Mouse (Mus musculus) lung, postnatal 25 days (tissue): ENCODE data around the gene Paqr7.
A peak's percentile ranks its signal among the peaks of the same experiment; 100 is the strongest.

Experiments used
- DNase-seq: peaks from one replicate; pipeline ENCODE4 v3.0.0; 2022; ENCODE audit warnings: low spot score

Paqr7 gene

DNA sequence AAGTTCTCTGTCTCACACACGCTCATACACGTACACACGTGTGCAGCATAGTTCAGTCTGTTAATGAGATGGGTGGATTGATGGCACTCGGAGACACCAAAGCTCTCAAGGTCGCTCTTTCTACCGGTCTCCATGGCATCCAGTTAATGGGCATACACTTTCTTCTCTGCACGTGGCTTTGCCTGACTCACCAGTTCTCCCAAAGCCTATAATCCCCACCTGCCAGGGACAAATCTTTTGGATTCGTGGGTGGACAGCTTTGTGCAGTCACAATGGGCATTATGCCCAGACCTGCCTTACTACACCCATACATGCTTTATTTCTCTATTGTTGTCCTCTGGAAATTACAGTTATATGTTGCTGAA is 39.3 kb downstream of the Paqr7 start:
- no peak for DNase-seq

DNA sequence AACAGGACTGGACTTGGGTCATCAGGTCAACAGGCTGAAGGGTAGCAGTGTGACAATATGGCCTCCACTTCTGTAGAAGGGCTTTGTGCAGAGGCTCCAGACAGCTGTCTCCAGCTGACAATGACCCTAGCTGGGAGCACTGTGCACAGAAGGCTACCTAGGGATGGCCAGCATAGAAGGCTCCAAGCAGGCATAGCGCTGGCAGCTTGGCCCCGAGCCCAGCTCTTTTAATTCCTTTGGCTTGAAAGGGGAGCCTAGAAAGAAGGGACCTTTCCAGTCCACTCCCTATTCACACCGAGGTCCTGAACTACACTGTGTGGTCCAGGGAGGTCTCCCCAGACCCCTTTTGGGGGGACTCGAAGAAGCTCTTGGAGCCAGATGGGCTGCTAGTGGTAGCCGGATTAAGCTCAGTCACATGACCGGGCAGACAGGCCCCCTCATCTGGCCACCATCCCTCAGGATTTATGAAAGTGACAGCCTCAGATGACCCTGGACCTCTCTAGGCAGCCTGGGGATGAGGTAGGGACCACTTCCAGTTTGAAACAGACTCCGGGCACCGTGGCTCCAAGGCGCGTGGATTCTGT is 42.6 kb downstream of the Paqr7 start:
- no peak for DNase-seq

DNA sequence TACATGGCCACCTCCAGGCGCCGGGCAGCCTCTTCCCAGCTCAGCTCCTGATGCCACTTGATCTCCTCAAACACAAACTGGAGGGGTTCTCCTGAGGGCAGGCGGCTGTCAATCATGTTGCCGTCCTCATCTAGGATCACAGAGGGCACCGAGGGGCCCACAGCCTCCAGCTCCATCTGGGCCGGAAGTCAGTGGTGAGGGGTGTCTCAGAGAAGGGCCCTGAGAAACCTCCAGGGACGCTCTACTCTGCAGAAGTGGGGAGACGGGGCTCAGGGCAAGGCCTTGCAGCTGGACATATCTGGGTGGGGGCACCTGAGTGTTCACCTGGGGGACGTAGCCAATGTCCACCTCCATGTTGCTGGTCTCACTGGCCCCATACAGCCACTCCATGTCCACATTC is 46.2 kb downstream of the Paqr7 start:
- no peak for DNase-seq

DNA sequence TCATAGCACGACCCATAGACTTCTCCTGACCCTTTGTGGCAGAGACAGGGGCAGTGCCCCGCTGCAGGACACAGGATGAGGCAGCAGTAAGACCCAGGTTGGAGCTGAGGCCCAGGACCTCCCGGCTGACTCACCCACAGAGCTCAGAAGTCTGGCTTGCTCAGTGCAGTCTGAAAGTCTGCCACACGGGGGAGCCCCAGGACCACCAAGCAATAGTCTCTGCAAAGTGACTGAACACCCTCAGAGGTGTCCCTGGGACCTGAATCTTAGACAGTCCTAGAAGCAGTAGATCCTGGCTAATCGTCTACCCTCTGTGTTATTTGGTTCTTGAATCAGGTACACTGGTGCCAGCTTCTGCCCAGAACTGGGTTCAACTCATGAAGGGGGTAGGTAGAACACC is 46.8 kb downstream of the Paqr7 start:
- DNase-seq, result peak; percentile 91

DNA sequence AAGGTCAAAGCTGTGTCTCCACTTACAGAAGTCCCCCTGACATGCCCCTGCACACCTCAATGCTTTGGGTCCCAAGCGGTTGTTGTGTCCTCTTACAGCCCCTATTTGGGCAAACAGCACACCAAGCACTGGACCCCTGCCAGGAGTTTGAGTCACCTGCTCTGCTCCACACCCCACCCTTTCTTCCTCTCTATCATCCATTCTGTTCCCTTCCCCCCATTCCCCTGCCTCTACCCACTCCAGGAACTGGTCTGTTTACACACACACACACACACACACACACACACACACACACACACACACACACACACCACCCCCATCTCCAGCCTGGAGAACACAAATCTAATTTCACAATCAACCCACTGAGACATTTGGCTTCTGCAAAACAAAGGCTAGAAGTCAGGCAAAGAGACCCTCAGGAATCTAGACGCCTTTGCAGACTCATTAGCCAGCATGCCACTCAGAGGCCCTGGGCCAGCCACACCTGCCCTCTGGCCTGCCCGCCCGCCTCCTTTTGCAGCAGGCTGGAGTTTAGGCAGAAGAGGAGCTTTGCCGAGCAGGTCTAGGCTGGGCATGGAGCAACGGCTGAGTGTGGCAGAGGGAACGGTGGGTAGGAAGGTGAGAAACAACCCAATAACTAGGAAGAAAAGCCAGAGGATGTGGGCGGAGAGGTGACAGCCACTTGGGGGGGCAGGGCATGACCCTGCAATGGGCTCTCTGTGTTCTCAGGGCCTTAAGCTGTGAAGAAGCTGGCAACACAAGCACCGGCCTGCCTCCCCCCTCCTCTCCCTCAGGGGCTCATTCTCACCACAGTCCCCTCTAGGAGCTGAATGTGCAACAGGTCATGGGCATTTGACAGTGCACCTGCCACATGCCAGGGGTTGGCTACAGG is 50.6 kb downstream of the Paqr7 start:
- DNase-seq, result peak; percentile 59

DNA sequence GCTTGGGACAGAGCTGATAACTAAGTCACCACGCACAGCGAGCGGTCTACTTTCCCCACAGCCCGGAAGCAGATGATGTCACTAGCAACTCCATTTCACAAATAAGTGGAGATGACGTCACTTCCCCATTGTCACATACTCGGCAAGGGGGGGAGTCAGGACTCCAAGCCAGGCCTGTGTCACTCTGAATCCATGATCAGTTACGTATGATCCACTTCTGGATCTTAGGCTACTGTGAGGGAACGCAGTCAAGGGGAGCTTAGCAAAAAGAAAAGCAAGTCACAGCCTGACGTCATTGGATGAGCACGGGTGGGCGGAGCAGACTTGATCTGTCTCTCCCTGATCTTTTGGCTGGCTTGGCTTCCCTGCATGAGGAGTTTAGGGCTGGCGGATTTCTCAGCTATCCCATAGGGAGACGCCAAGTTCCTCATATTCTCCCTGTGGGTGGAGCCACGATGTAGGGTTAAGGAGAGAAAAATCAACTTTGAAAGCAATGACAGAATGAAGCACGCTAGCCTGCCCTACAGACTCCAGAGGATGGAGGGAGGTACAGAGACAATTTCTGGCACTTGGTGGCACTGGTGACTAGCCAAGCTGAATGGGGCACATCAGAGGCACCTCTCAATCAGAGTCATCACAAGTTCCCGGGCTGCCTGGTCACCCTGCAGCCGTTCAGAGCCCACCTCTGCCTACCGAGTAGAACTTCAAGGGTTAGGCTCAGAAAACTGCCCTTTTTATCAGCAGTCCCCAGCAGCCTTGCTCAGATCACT is 51.9 kb downstream of the Paqr7 start:
- DNase-seq, result peak; percentile 25

DNA sequence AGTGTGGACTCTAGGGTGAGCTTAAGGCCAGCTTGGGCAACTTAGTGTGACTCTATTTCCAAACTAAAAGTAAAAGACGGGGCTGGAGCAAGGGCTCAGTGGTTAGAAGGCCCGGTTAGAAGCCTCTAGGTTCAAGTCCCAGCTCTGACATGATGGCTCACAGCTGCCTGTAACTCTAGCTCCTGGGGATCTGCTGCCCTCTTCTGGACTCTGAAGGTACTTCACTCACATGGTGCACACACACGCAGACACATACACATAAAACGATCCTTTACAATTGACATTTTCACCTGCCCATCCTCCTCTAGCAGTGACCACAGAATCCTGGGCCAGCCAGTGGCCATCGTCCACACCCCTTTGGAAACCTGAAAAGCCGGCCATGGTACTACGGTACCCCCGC is 53.4 kb downstream of the Paqr7 start:
- DNase-seq, result no peak

DNA sequence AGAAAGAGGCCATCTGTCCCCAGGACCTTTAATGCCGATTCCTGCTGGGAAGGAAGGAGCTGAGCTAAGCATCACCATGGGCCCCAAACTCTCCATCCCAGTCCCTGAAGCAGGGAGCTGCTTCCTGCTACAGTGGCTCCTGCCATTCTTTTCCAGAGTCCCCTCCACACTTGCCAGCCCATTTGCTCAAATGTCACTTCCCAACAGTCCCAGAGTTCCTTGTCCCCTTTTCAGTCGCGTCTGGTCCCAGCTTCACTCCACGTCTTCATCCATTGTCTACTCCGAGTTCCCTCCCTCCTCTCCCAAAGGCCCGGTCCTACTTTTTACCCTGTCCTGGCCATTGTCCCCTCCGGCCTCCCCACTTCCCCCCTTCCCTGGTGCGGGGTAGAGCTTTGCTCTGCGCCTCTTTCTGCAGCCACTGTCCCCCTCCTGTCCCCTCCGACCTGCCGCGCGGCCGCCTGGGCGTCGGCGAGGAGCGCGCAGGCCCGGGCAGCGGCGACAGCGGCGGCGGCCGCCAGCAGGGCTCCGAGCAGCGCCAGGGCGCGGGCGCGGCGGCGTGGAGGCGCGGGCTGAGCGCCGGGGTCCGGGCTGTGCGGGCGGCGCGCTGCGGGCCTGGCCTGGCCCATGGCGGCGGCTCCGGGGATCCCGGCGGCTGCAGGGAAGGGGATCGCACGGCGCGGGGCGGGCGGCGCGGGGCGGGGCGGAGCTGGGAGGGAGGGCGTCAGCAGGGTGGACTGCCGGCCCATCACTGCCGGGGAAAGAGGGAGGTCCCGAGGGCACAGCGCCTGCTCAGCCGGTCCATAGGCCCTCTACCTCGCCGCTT is 55.2 kb downstream of the Paqr7 start, which contains the start of gene Selenon:
TSS of gene Selenon (minus strand) at position 673 of the 823 bp plus-strand sequence.
- DNase-seq, result peak; percentile 69

DNA sequence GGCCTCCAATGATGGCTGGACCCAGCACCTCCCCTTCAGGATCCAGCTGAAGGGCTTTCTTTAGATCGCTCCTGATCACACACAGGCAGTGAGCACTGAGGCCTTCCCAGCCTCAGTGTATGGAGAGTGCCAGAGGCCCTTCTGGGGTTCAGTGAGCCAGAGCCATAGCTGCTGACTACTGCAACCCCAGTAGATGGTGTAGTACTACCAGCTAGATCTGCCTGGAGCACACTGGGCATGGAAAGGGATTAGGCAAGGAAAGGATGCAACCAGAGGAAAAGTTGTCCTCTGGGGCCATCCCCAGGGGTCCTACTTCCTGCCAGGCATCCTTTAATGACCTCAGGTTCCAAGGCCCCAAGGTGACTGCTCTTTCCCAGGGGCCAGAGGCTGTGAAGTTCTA is 57.1 kb downstream of the Paqr7 start:
- DNase-seq, result no peak

DNA sequence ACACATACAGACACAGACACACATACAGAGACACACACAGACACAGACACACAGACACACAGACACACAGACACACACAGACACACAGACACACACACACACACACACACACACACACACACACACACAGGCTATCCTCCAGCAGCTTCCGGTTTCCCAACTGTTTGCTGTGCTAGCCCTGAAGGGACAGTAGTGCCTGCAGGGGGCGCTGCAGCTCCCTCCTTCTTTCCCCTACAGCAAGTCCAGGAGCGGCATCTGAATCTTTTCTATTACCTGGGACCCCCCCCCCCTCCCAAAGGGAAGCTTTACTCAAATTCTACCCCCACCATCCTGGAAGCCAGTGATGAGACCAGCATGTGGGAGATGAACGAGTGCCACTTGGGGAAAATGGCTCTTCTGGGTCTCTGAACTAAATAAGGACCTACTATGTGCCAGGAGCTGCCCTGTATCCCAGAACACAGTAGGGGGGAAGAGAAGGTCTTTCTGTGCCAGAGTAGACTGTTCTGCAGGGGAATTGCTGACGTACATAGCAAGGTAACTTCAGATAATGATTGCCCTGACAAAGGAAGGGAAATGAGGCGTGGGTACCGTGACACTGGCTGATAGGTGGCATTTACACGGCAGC is 59.6 kb downstream of the Paqr7 start:
- DNase-seq, result no peak

DNA sequence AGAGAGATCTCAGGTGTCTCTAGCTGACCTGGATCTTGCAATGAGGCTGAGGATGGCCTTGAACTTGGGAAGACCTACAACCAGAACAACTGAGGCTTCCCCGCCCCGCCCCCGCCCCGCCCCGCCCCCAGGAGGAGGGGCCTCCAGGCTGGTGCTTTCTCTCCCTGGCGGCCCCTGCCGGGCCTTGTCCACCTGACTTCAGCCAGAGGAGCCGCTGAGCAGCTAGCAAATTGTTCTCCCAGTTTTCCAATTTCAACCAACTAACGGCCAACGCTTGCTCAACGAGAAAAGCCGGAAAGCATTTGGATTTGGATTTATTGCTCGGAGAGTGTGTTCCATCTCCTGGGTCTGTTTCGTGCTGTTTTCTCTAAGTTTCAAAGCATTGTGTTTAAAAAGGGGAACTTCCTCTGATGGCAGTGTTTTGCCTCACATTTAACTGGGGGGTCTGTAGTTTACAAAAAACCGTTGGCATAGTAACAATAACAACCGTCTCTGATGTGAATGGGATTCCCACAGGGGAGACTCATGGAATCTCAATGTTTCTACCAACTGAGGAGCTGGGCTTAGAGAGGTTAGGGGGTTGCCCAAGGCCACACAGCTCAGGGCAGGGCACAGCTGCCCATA is 61.2 kb downstream of the Paqr7 start:
- DNase-seq, result no peak

DNA sequence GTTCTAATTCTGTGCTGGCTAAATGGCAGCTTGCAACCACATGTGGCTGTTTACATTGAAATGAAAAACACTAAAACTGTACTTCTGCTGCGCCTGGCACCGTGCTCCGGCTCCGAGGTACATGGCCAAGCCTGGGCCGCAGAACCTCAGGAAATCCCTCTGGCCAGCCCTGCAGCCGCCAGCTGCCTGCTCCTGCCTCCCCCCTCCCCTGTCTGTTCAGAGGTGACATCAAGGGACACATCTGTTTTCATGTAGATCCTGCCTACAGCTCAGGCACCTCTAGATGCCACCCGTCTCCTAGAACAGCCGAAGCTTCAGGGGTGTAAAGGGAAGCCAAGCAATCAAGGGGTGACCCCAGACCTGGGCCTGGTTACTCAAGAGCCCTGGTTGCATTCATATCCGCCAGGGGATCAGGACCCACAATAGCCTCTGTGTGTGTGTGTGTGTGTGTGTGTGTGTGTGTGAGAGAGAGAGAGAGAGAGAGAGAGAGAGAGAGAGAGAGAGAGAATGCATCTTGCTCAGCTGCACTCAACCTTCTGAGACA is 62.1 kb downstream of the Paqr7 start:
- DNase-seq, result no peak

DNA sequence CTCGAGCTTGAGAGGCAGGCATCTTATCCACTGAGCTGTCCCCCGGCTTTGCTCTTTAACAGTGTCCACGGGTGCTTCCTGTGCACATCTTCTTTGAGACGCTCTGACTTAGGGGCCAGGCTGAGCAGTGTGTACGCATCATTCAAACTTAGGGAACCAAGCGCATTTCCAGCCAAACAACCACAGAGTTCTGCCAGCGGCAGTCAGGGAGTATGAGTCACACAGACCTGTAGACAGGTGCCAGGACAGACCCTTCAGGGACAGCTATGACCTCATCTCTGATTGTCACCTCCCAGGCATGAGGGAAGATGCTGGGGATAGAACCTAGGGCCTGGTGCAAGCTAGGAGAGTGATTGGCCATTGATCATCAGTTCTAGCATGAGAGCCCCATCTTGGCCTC is 62.7 kb downstream of the Paqr7 start:
- DNase-seq, result no peak
